Mouse (Mus musculus) retina, embryonic 14.5 days (tissue): ENCODE measurements at regions not wholly inside any gene's neighbourhood (a gene's known extent, or its start where the extent isn't known, plus 50 kb on each side); places are given as distances from the start of the nearest gene placed in this dataset.

Experiments
- DNase-seq: peaks from one replicate; pipeline ENCODE4 v3.0.0-alpha.2; 2015; ENCODE audit warnings: low spot score

DNA sequence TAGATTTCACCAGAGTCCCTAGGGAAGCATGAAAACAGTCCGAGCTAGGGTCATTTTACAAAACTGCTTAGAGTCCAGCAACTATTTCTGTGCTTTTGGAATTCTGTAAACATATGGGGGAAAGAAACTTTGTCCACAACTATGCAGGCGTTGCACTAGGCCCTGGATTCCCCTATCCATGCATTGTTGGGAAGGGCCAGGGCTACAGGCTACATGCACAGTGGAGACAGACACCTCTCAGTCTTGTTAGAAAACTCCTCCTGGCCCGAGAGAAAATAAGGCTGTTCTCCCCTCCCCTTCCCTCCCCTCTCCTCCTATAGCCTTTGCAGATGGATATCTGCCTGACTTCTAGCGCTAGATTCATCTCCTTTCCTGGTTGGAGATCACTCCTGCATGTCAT, 113.9 kb upstream of the Bmp2 start:
- DNase-seq = no peak

DNA sequence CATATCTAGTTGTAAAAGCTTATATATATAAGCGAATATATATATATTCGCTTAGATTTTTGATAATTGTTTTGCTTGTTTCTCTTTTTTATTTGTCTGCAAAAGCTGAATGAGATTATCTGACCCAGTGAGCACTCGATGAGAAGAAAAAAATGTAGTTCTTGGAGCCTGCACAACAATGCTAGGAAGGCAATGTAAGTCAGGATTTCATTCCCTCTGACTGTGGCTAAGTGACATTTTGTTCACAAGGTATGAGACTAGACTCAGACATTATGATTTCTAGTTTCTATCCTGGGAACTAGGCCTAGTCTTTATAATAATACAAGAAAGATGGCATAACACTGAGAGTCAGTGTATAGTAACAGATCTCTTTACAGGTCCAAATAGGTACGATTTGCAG, 108.9 kb upstream of the Bmp2 start:
- no peak for DNase-seq

DNA sequence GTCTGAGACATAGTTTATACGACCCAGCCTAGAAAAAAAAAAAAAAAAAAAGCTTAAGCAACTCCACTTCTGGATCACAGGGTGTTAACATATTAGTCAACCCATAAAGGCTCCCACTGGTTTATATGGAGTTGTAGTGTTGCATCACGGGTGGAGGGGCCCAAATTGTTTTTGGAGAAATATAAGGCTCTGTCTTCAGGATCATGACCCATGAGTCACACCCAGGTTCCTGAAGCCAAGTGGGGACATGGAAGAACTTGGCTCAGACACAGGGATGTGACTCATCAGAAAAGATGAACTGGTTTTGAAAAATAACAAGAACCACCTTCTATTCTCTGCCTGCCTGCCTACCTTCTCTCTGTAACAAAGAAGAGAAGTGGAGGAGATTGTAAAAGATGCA, 108.5 kb upstream of the Bmp2 start:
- DNase-seq = no peak

DNA sequence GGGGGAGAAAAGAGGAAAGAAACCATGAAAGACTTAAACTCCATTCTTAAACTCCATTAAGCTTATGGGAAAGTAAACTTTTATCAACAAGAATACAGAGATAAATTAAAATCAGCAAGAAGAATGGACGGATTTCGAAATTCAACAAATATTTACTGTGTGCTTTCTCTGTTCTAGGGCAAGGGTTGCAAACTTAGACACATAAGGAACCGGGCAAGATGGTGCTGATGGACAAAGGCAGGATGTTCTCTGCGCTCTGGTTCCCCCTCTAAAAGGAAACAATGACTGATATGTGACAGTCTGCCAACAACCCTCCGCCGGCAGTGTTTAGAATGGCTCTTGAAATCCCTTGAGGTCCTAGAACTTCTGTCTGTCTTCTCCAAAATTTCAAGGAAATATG, 99.0 kb upstream of the Bmp2 start:
- no peak for DNase-seq

DNA sequence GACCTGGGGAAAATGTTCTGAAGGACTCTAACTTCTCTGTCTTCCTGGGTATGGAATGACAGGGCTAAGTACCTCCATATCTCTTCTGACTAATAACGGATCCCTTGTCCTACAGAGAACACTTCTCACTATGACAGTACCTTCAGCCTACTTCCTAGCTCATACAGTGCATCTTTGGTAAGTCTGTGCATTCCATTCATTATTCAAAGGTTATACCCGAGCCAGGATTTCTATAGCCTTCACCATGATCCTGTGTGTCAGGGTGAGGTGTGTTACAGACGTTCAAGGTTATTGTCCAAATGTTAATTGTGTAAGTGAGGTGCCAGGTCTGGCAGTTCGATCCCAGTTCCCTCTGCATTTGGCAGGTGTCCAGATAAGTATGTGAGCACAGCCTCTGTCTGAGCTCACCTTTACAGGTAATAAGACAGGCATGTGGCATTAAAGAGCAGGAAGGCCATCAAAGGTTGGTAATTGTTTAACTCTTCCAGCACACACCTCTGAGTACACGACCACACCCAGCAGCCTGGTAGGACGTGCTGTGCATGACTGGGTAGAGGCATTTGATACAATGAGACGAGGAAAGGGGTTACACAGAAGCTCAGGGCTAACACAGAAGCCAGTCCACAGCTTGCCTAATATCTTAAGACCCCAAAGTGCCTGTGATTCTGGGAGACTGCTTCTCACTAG, 96.3 kb upstream of the Bmp2 start:
- DNase-seq = no peak

DNA sequence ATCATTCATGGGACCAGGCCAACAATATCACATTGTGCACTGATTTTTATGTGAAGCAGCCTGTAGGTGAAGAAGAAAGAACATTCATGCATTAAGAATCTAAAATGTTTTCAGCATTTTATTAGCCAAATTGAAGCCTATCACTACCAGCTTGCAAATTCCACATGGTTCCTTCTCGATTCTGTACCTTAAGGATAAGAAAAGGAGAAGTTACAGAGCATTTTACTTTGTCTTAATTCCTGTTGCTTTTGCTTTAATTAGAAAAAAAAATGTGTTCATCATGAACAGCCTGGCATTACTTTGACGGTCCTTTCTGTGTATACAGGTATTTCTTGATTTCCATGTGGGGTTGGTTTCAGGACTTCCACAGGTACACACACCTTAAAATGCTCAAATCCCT, 95.2 kb upstream of the Bmp2 start:
- DNase-seq = no peak

DNA sequence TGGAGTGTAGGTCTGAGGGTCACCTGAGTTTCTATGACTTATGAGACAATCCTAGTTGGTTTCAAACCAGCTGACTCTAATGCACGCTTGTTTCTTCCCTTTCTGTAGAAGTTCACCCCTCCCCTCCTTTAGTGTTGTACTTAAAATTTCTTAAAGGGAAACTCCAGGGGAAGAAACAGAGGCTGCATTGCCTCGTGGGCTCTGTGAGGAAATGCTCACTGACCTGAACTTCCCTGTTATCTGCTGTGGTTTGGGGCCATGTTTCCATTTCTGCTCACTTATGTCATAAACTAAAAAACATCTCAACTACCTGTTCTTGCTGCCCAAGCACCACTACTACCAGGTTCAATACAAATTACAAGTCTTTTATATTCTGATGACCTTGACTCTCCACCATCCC, 93.2 kb upstream of the Bmp2 start:
- DNase-seq = no peak

DNA sequence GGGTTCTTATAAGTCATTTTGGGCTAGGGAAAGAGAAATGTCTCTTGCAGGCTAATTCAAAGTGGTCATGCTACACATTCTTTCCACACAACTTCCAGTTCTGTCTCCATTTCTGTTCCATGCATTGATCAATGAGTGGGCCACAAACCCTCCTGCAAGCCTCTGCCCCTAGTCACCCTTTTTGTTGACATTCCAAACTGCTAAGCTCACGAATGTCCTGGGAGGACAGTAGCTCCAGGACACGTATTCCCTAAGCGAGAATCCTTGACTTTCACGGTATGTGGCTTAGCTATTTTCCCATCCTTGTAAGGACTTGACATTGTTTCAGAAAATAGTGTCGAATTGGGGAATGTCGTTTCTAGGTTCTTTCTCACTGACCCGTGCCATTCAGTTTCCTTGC, 91.1 kb upstream of the Bmp2 start:
- no peak for DNase-seq

DNA sequence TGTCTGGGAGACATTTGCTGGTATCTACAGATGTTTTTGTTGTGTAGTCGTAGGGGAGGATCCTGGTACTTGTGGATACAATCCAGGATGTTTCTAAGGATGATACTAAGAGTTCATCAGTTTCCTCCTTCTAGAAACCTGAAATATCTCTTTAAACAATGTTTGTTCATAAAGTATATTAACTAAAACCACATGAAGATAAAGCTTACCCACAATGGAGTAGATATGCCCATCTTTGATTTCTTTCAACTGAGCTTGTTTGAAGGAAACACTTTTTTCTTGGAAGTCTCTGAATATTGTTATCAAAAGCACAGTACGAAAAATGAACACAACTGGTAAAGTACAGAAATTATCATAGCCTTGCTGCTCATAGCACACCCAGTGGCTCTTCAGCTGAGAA, 89.6 kb upstream of the Bmp2 start:
- DNase-seq = no peak

DNA sequence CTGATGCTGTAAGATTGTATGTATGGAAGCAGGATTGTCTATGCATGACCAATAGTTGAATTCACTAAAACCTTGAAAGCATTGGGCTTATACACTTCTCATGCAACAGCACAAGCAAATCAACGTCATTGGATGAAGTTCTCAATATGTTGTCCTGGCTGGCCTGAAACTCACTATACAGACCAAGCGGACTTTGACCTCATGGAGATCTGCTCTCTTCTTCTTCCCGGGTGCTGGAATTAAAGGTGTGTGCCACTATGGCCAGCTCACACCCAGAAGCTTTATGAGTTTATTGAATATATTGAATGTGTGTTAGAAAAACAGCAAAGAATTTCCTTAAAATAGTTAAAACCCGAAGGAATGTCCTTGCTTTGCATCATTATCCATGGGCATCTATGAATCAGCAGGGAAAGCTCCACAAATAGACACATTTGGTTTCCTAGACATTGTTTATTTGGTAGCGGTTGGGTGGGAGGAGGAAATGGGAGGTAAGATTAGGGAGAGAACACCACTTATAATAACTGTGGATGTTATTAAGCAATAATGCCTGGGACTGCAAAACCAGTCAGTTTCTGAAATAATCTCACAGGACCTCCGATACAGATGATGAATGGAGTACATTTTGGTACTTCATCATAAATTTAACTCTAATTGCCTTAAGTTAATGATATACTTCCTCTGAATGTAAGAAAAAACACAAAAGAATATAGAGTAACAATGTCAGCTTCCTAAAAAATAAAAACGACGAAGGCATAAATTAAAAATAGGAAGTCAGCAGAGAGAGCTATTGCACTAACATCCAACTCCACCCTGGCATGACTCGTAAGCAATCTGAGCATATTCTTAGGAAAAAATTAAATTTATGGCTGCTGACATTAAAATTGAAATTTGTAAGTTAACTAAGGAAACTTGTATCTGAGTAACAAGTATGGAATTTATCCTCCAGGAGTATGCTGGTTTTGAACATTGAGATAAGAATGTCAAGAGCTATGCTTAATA, 84.5 kb upstream of the Bmp2 start:
- no peak for DNase-seq

DNA sequence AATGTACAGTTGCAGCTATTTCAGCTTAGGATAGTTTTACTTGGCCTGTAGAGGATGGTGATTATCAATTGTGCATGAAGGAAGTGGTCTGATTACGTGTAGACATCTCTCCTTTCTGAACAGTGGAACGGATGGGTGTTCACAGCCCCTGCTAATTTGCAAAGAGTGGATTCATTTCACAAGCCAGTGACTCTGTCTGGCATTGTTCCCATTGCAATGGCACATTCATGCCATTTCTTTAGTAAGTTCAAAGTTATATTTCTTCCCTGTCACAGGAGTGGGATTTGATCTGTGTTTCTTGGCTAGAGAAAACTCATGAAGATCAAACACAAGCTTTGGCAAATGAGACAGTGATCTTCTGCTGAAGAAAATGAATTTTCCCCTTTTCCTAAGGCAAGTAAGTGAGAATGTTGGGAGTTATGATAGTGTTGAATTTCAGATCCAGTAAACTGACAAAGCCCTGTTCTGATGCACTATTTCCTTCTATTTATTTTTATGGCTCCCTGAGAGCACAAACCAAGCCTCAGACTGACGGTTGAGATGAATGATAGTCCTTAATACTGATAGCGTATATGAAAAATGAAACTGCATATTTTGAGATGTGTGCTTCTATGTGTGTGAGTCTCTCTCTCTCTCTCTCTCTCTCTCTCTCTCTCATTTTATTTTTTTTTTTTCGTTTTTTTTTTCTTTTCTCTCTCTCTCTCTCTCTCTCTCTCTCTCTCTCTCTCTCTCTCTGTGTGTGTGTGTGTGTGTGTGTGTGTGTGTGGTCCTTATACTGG, 78.8 kb upstream of the Bmp2 start:
- DNase-seq = no peak

DNA sequence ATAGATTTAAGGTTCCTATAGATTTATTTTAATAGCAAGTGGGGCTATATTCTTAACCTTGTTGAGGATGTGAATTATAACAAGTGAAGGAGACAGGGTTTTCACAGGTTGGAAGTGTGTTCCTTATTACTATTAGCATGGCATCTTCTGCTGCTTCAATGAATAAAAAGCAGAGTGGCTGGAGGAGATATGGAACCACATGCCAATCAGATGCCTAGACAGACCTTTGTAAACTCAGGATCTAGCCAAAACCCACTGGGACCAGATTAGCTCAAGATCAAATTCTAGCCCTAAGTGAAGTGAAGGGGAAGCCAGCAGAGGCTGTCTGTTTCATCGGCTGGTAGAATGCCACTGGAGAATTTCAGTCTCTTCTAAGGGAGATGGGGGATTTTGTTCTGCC, 77.8 kb upstream of the Bmp2 start:
- no peak for DNase-seq

DNA sequence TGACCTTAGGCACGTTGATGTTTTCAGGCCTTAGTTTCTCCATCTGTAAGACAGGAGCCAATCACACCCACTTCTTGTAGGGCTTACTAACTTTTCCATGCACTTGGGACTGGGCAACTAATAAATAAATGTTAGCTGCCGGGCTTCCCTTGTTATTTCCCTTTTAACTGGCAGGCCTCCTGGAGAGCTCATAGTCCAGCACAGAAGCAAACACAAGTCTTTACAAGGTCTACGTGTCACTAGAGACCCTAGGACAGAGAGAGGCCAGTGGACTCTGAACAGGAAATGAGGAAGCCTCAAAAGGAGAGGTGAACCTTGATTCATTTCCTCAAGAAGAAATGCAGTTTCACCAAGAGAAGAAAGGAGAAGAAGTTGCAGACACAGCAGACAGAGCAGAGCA, 71.1 kb upstream of the Bmp2 start:
- DNase-seq = no peak

DNA sequence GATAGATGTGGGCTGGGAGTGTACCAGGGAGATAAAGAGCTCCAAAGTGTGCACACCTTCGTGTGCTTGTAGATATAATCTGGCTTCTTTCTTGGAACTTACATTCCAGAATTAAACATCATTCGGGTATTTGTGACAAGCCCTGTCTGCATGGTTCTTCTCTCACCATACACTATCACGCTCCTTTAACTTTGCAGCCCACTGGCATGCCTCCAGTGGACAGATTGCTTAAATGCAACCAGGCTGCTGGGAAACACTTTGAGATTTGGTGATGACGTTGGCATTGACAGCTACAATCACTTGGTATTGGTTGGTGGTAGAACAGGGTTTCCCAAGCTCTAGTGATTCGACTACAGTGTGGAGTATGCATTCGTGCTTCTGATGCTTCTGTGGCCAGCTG, 70.7 kb upstream of the Bmp2 start:
- no peak for DNase-seq

DNA sequence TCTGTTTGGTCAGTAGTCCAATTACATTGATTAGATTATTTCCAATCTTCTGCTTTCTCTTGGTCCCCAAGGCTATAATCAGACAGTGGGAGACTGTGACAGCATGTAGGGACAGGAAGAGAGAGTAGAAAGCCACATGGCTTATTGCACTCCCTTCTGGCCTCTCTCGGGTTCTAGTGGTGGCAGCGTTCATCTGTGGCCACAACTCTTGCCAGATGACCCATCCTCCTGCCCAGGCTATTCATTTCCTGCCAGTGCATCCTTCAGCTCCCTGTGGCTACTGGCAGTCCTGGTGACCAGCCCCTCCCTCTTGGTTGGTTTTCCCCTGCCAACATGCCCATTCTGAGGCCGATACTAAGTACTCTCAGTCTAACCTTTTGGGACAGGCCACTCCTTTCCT, 70.2 kb upstream of the Bmp2 start:
- DNase-seq = no peak

DNA sequence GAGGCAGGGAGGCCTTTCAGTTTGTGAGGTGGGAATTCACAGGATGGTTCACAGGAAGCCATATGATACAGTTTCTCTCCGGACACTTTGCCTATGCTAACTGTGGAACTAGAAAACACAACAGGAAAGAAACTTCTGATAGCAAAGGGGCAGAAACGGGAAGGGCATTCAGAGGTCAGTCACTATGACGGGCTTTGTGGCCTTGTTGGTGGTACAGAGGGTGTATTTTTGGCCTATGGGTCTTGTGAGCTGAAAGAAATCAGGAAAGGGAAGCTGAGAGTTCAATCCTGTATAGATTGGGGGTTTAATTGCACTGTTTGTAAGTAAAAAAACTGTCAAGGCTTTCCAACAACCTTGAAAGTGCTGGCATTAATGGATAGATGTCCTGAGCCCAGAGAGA, 56.5 kb upstream of the Bmp2 start:
- DNase-seq = no peak

DNA sequence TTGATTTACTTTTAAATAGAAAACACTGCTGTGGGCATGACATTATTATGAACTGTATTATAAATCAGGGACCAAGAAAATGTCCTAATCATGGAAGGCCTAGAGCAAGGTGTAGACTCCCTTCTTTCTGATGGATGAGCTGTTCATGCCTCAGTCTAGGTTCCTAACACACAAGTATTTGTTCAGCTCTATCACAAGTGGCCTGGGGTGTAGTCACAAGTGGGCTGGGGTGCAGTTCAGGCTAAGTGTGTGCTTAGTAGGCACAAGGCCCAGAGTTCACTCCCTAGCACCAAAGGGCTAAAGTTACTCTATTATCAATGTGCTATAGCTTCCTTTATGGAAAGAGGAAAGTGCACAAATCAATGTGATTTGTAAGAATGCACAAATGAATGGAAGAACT, 55.6 kb upstream of the Bmp2 start:
- DNase-seq = no peak

DNA sequence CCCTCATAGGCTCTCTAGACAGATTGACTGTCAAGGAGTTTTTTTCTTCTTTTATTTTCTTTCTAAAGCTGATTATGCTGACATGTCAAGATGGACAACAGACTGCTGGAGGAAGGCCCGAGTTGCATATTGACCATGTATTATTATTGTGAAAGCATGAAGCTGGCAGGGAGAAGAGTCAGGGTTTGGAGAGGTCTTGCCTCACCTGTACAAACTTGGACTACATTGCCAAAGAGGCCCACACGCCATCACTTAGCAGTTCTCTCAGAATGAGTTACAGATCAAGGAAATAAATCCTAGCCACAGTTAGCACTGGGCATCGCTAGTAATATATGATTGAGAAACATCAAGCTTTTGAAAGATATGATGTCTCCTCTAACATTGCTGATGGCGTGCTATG, 54.9 kb upstream of the Bmp2 start:
- no peak for DNase-seq

DNA sequence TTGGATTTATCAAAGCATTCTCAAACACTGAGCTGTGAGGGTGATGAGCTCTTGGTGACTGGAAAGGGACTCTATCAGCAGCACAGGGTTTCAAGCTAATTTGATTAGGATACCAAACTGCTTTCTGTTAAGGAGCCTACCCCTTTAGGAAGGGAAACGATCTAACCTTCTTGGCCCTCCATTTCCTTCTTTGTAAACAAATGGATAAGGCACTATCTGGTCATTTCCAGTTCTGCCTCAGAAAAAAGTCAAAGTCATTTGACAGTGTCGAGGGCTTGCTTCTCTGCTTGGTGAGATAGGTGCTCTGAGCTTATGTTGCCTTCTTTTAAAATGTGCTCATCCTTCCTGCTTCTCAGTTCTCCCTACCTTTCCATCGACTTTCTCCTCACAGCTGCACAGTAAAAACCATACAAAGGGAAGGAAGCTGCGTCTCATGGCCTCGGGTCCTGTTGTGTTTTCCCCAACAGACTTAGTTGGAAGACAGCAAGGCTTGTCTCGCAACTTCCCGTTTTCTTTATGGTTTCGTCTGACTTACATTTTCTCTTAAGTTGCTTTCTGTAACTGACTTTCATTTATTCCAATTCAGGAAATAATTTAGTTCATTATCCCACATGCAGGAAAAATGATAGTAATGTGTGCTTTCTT, 54.3 kb upstream of the Bmp2 start:
- no peak for DNase-seq

DNA sequence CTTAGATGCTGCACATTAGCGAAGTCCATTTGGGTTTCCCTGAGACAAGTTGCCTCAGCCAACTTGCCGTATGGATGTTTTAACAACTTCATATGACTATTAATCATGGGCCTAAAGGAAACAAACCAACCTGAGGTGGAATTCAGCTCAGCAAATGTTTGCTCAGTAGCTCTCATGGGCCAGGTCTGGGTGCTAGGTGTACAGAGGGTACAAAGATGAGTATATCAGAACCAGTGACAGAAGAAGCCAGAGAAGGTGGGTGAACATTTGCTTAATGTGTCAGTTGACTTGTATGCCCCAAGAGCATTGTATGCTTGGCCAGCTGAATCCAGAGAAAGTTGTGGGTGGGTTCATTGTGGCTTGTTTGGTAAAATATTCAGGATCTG, 53.8 kb upstream of the Bmp2 start:
- DNase-seq = no peak

DNA sequence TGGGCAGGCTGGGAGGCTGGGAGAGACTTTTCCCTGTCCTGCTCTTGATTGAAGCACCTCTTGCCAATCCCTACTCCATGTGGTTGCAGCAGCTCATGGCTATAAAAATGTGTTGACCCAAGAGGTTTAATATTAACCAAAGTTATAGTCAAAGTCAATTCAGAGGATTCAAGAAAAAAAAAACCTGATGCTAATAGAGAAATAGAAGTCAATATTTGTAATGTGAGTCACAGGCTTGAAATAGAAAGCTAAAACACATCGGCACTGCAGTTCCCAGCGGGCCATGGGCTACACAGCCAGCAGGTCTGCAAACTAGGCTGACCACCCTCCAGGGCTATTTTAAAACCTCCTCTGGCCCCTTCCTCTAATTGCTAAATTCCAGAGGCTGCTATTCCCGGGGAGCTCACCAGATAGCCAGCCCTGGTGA, 53.2 kb upstream of the Bmp2 start:
- no peak for DNase-seq

DNA sequence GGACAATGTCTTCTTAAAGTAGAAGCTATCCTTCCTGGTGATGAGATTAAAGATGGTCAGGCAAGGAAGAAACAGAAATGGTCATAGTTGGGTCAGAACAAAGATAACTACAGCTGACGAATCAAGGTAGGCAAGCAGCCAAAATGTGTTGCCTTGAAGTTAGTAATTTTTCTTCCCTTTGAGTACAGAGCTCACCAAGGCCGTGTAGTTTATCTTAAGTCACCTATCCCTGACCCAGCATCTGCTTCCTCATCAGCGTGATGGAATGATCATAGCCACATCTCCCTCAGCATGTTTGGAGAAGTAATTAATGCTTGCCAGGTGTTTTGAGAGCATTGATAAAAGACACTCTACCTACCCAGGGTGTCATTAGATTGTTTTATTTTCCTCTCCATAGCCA, 52.1 kb upstream of the Bmp2 start:
- no peak for DNase-seq
